ENCODE assay signal across 10 mouse cellular contexts in the genomic region with DNA sequence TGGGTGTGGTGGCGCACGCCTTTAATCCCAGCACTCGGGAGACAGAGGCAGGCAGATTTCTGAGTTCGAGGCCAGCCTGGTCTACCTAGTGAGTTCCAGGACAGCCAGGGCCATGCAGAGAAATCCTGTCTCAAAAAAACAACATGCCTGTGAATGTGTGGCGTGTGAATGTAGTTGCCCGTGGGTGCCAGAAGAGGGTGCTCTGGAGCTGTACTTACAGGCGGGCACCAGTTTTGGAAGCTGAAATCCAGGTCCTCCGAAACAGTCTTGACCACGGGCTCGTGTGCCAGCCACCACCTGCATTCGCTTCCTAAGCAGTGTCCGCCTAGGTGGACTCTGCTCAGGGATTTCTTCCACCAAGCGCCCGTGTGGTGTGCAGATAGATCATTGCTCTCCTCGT. TPM values are rescaled to one million over a fixed set of nuclear protein-coding genes. Genes with fewer than 3 reads are reported as not detected.
DNase-seq lines count a peak whose midpoint lies in the region; ATAC-seq lines count a peak whose summit lies in the region.
"Had no signal": no experiment of that assay in that cellular context is flagged by ENCODE, and none has a peak within 500 bp of the region (broad histone marks: within the 10 kb centered on the region; RNA-seq: fewer than 3 reads in every experiment).

No protein-coding gene starts in this region.

- no peak overlapping the region for H3K9ac ChIP-seq in midbrain, embryonic 14.5 days (replicated peaks; ENCODE audit: low read length)
- H3K9ac ChIP-seq: stomach, embryonic 15.5 days had no signal

- 93% methylated on average over 15 of the region's 15 CpGs for WGBS in midbrain, embryonic 14.5 days

- no peak overlapping the region for H3K4me3 ChIP-seq in midbrain, embryonic 14.5 days (replicated peaks; ENCODE audit: low read depth, low read length)
- H3K4me3 ChIP-seq: stomach, embryonic 15.5 days had no signal

- no peaks in the 10 kb centered on the region for H3K4me1 ChIP-seq in midbrain, embryonic 14.5 days (ENCODE audit: control insufficient read depth, insufficient read depth, low read length)
- H3K4me1 ChIP-seq: stomach, embryonic 15.5 days had no signal

- peak; percentile 22 for DNase-seq in gastrocnemius, postnatal 10 days
- no peak for DNase-seq in gastrocnemius, adult 8-10 months (ENCODE audit: low spot score in 2 of 2)
- DNase-seq in spleen, adult 12 weeks (ENCODE audit: low spot score): peak; percentile 14
- DNase-seq in spleen, postnatal 36 days (ENCODE audit: low spot score in 2 of 2): no peak
- peak; percentile 22 to 36 for DNase-seq in thymus, postnatal 36 days
- DNase-seq in cerebellum, adult 18-20 months: no peak
- no peak for DNase-seq in midbrain, embryonic 14.5 days

- ATAC-seq in granulocyte monocyte progenitor cell, adult 5-6 weeks (replicated peaks; ENCODE audit: poor library complexity, severe bottlenecking): peak; percentile 74
- no peak for ATAC-seq in midbrain, embryonic 14.5 days (ENCODE audit: low FRiP score, low TSS enrichment)

- peaks cover 81% of the 10 kb centered on the region for H3K36me3 ChIP-seq in midbrain, embryonic 14.5 days (ENCODE audit: control insufficient read depth, insufficient read depth, low read length)

- H3K9me3 ChIP-seq in midbrain, embryonic 14.5 days (ENCODE audit: control insufficient read depth, low read length): no peaks in the 10 kb centered on the region
- H3K9me3 ChIP-seq: stomach, embryonic 15.5 days had no signal

- no peak overlapping the region for H3K4me2 ChIP-seq in midbrain, embryonic 14.5 days (ENCODE audit: low read length)
- H3K4me2 ChIP-seq: midbrain, embryonic 11.5 days; stomach, embryonic 15.5 days had no signal

- no peaks in the 10 kb centered on the region for H3K27me3 ChIP-seq in midbrain, embryonic 14.5 days (ENCODE audit: control insufficient read depth, insufficient read depth, low read length)
- H3K27me3 ChIP-seq: stomach, embryonic 15.5 days had no signal

- H3K27ac ChIP-seq in midbrain, embryonic 14.5 days (replicated peaks; ENCODE audit: low read depth, low read length): no peak overlapping the region
- H3K27ac ChIP-seq: stomach, embryonic 15.5 days had no signal

RNA-seq across cellular contexts. Expression of gene Anp32e, which starts 9.8 kb away (rescaled TPM):
- 100 to 1,000 TPM in 1 of 2 experiments, 10 to 100 TPM in 1; 87.3 to 101 TPM for total RNA-seq in gastrocnemius, postnatal 10 days (2021)
- total RNA-seq in gastrocnemius, adult 8-10 months (2022): 100 to 1,000 TPM in 1 of 4 experiments, 10 to 100 TPM in 3; 76.8 to 106 (median 90.5) TPM
- 159 and 191 TPM in 2 replicates for total RNA-seq in granulocyte monocyte progenitor cell, adult 5-6 weeks (2014; fragmentation: Nextera tagmentation)
- total RNA-seq in granulocyte monocyte progenitor cell, adult 5-6 weeks (2017): 445 and 523 TPM in 2 replicates
- 45.4 and 50.1 TPM in 2 replicates for polyA plus RNA-seq in midbrain, embryonic 14.5 days (2014; fragmentation: Nextera tagmentation; extraction: Ambion mirVana)

RNA-seq across cellular contexts. Expression of gene Car14, which starts 34.3 kb away (rescaled TPM):
- total RNA-seq in gastrocnemius, postnatal 10 days (2021): 10 to 100 TPM; 49.1 to 56.9 TPM
- total RNA-seq in gastrocnemius, adult 8-10 months (2022): 100 to 1,000 TPM in 1 of 4 experiments, 10 to 100 TPM in 3; 41.8 to 112 (median 61.1) TPM
- not detected in 2 replicates for total RNA-seq in granulocyte monocyte progenitor cell, adult 5-6 weeks (2014; fragmentation: Nextera tagmentation)
- total RNA-seq in granulocyte monocyte progenitor cell, adult 5-6 weeks (2017): not detected in 2 replicates
- 2.1 and 8.6 TPM in 2 replicates for polyA plus RNA-seq in midbrain, embryonic 14.5 days (2014; fragmentation: Nextera tagmentation; extraction: Ambion mirVana)

RNA-seq across cellular contexts. Expression of gene Aph1a, which starts 45.1 kb away (rescaled TPM):
- total RNA-seq in gastrocnemius, postnatal 10 days (2021): 10 to 100 TPM; 66.1 to 72.1 TPM
- 10 to 100 TPM; 44.6 to 48.2 (median 47.8) TPM for total RNA-seq in gastrocnemius, adult 8-10 months (2022)
- 67.0 and 69.0 TPM in 2 replicates for total RNA-seq in granulocyte monocyte progenitor cell, adult 5-6 weeks (2014; fragmentation: Nextera tagmentation)
- 31.8 and 42.8 TPM in 2 replicates for total RNA-seq in granulocyte monocyte progenitor cell, adult 5-6 weeks (2017)
- polyA plus RNA-seq in midbrain, embryonic 14.5 days (2014; fragmentation: Nextera tagmentation; extraction: Ambion mirVana): 34.7 and 68.9 TPM in 2 replicates

RNA-seq across cellular contexts. Expression of gene BC028528, which starts 47.0 kb away (rescaled TPM):
- total RNA-seq in gastrocnemius, postnatal 10 days (2021): 10 to 100 TPM; 15.7 to 20.8 TPM
- 1 to 10 TPM; 1.1 to 2.1 (median 1.5) TPM for total RNA-seq in gastrocnemius, adult 8-10 months (2022)
- total RNA-seq in granulocyte monocyte progenitor cell, adult 5-6 weeks (2014; fragmentation: Nextera tagmentation): 36.7 and 51.1 TPM in 2 replicates
- total RNA-seq in granulocyte monocyte progenitor cell, adult 5-6 weeks (2017): 57.2 and 65.2 TPM in 2 replicates
- 11.1 and 14.9 TPM in 2 replicates for polyA plus RNA-seq in midbrain, embryonic 14.5 days (2014; fragmentation: Nextera tagmentation; extraction: Ambion mirVana)

RNA-seq across cellular contexts. Expression of gene Ciart, which starts 56.8 kb away (rescaled TPM):
- total RNA-seq in gastrocnemius, postnatal 10 days (2021): 1 to 10 TPM; 1.0 to 1.6 TPM
- total RNA-seq in gastrocnemius, adult 8-10 months (2022): 10 to 100 TPM in 3 of 4 experiments, 1 to 10 TPM in 1; 9.4 to 22.7 (median 15.7) TPM
- total RNA-seq in granulocyte monocyte progenitor cell, adult 5-6 weeks (2014; fragmentation: Nextera tagmentation): 2.6 and 4.6 TPM in 2 replicates
- total RNA-seq in granulocyte monocyte progenitor cell, adult 5-6 weeks (2017): 0.90 and 4.0 TPM in 2 replicates
- polyA plus RNA-seq in midbrain, embryonic 14.5 days (2014; fragmentation: Nextera tagmentation; extraction: Ambion mirVana): 3.1 and 3.9 TPM in 2 replicates

Comparison
In these comparisons a context has a peak if more than half of its experiments do, and no peak if none do; other contexts are left out.
1. DNase-seq: peak in gastrocnemius, postnatal 10 days (single experiment), spleen, adult 12 weeks (single experiment) and thymus, postnatal 36 days (2 of 2); none in gastrocnemius, adult 8-10 months (0 of 2), spleen, postnatal 36 days (0 of 2), cerebellum, adult 18-20 months (0 of 2) and midbrain, embryonic 14.5 days (single experiment).
2. RNA of gene Car14, which starts 34.3 kb away (total RNA-seq): 41.8 to 112 TPM in gastrocnemius, adult 8-10 months and 49.1 to 56.9 TPM in gastrocnemius, postnatal 10 days; not detected in granulocyte monocyte progenitor cell, adult 5-6 weeks; every median in the first group is over 10 times any median in the second.